Mouse (Mus musculus) brain, adult 10 weeks (tissue): ENCODE data around the gene Rab40c. TPM values are rescaled to one million over a fixed set of nuclear protein-coding genes. Genes with fewer than 3 reads are reported as not detected.

Experiments used
- polyA plus RNA-seq: library from polyadenylated mRNA; stranded (reverse); fragments of 350-450 nt; fragmentation: Illumina TruSeq; extraction: RNeasy Lipid Tissue Mini Kit (QIAGEN cat#74804); gene quantifications from one replicate; pipeline ENCODE4 v1.2.3, GENCODE M21; 2015; ENCODE audit warnings: low read depth, low replicate concordance

Rab40c gene
- polyA plus RNA-seq: 40.3 TPM

GRCm38 (mm10) chr17:25919144-25919785, at the start of gene Rab40c:
Rab40c (minus strand) TSS chr17:25919727.

GRCm38 (mm10) chr17:25951803-25952623, 32.5 kb upstream of the Rab40c start, which contains the start of gene A930017K11Rik:
A930017K11Rik (minus strand) TSS chr17:25952565.

DNA sequence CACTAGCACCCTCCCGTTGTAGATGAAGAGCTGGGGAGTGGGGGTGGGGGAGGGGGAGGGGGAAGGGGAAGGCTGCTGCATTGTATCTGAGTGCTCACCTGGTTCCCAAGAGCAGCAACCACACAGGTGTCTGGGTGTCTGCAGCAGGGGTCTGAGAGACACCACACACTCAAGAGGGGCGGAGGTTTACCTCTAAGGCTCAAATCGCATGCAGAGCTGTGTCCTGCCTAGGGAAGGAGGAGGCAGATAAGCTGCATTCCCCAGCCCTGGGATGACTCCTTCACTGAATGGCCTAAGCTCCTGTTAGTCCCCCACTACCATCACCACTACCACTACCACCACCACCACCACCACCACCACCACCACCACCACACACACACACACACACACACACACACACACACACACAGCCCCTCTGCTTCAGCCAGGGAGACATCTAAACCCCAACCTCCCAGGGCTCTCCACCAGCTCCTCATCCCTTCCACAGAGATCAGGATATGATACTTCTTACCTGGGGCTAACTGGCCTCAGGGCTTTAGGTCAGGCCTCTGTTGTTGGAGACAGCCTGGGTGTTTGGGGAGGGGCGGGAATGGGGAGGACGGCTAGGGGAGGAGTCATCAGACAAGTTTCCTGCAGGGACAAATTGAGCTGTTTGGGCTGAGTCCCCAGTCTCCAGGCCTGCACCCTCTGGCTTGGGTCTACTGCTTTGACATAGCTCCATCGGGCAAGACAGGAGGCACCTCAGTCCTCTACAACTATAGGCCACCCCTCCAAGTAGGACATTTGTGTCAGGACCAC, 25.0 kb upstream of the Rab40c start, which contains the start of the genes Pigq and Nhlrc4:
TSS of gene Pigq (minus strand) at position 571 of the 798 bp plus-strand sequence.
TSS of gene Nhlrc4 (minus strand) at position 596 of the 798 bp plus-strand sequence.

DNA sequence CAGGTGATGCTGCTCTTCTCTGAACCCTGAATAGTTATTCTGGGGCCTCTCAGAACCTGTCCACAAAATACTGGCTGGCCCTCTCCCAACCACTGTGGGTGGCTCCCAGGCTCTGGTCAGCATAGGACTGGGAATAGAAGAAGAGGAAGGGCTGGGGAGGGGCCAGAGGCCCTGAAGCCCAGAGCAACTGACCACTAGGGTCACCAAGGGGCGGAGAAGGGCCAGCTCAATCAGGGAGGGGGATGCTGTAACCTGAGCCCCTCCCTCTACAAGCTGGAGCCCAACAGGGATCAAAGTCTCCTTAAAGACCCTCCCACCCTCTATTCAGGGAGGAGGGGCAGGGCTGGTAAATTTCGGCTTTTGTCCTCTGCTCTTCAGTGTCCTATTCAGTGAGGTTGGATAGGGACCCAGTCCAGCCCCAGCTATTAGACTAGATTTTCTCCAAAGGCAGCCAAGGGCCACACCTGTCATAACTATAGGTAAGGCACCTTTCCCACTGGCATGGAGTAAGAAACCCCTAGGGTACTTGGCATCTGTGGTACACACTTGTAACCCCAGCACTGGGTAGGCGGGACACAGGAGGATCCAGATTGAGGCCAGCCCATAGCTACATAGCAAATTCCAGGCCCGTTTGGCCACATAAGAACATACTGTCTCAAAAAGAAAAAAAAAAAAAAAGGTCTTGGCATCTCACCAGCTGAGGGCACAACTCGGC, 39.2 kb downstream of the Rab40c start, which contains the start of gene Wfikkn1:
TSS of gene Wfikkn1 (minus strand) at position 663 of the 715 bp plus-strand sequence.

GRCm38 (mm10) chr17:25874721-25875170, 44.8 kb downstream of the Rab40c start, which contains the start of gene Mettl26:
Mettl26 (plus strand) TSS chr17:25875074.

DNA sequence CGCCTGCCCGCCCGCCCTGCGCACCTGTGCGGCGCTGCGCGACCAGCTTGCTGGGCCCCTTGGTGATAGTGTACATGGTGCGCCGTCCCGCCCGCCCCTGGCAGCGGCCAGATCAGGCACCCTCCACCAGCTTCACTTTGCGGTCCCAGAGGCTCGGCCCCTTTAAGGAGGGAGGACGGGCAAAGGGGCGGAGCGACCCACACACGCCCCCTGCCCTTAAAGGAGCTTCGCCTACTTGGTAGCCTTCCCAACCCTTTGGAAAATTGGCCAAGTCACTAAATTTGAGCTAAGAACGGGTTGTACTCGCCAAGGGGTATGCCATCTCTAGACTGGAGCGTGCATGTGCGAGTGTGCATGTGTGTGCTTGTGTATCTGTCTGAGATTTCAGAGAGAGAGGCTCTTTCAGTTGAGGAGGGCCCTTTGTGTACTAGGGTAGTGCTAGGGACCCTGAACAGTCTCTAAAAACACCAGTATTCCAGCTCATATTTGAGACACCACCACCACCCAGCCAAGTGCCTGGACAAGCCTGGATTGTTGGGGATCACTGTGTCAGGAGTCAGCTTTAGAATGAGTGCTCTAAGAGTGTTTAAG, 50.8 kb downstream of the Rab40c start, which contains the start of gene Mcrip2:
TSS of gene Mcrip2 (minus strand) at position 164 of the 591 bp plus-strand sequence.

DNA sequence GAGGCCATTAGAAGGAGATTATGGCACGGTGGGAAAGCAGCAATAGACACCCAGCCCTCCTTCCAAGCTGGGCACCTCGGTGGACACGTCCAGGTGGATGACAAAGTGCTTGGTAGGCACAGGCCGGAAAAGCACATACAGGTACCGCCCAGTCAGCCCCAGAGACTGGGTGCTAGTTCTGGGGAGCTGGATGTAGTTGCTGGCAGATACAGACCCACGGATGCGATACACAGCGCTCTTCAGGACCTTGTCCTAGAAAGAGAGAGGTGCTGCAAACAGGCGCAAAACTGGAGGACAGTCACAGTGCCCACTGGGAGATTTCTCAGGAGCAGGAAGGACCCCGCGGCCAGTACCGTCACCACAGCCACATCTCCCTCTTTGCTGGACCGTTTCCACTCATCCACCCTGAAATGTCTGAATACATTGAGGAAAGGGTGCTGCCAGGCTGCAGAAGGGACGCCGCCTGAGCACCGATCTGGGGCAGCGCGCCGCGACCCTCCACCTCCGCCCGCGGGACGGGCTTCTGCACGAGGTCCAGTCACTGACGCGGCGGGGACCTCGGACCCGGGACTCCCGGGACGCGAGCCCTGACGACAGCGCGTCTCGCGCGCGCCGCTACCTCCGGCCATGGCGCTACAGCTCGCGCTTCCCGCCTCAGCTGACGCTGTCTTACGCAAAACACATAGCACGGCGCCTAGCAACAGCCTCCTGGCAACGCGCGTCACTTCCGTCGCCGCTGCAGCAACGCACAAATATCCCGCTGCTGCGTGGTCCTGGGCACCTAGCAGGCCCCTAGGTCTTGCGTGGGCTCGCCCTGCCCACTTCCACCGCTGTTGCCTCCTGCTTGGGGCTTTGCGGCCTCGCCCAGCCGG, 58.5 kb downstream of the Rab40c start, which contains the start of gene Wdr90:
TSS of gene Wdr90 (minus strand) at position 670 of the 872 bp plus-strand sequence.

DNA sequence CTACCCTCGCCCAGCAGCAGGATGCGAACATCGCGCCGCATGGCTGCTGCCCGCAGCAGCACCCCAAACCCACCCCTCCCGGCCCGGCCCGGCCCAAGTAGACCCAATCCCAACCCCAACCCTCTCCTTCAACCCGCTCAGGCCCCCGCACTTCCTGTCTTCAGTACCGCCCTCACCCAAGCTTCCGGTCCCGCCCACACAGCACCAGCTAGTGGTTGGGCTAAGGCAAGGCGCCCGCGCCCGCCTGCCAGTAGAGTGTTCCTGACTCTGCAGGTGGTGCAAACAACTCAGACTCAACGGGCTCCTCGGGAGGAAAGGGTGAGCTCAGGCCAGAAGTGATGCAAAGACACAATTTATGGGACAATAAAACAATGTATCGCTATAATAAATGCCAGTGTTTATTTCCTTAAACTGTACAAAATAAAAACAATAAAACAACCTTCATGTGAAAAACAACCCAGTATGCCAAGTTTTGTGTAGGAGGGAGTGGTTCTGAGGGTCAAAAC, 75.1 kb downstream of the Rab40c start, which contains the start of gene Rhot2:
TSS of gene Rhot2 (minus strand) at position 456 of the 506 bp plus-strand sequence.

DNA sequence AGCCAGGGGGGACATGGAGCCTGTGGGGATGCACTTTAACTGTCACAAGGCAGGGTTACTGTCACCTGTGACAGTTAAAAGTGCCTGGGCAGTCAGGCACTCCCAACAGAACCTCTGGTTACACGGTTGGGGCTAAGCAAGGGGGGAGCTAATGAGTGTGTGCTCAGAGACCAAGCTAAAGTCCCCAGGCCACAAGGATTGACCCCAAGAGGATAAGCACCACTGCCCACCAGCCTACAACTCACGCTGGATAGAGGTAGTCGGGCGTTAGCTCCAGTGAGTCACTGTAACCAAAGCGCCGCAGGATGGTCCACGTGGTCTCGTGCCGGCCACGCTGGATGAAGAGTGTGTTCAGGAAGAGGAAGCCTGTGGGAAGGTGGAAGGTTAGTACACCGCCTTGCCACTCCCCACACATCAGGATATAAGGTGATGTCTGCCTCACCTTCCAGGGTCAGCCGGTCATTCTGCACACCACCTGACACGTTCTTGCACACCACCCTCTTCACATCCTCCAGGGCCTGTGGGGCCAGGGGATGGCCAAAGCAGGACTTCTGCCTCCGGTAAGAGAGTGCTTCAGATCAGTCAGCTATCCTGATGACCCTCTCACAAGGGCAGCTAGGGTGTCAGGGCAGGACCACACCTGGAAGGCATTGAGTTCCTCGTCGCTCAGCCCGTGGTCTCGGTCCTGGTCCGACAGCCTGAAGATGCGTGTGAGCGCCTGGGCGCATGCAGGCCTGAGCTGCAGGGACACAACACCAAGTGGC, 78.2 kb downstream of the Rab40c start, which contains the start of gene Gm20683:
TSS of gene Gm20683 (minus strand) at position 647 of the 764 bp plus-strand sequence.

DNA sequence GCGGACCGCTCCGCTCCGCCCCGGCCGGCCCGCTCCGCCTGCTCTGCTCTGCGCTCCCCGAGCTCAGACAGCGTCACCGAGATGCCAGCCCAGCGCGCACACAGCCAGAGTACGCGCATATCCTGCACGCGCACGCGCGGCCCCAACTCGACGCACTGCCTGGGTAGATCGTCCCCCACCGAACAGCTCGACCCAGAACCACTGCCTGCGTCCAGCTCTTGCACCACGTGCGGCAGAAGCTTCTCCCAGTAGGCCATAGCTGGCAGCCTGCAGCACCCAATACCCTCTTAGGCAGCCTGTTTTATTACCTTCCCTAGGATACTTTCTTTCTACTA, 82.5 kb downstream of the Rab40c start, which contains the start of gene Rhbdl1:
TSS of gene Rhbdl1 (minus strand) at position 220 of the 335 bp plus-strand sequence.

DNA sequence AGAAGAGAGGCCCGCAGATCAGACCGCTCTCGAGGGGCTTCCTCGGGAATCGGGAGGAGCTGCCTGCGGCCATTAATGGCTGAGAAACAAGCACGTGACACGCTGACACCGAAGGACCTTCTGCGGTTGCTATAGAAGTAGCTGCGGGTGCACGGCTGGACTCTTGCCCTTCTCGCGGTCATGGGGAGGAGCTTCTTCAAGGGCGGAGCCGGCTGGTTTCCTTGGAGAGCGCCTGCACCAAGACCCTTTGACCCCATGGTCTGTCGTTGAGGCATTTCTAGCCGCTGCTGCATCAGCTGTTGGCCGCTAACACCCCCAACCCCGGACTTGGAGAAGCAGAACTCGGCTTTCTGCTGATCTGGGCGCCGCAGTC, 86.2 kb downstream of the Rab40c start, which contains the start of gene Stub1:
TSS of gene Stub1 (minus strand) at position 114 of the 373 bp plus-strand sequence.

Other genes with a start within 250 kb of the Rab40c start
- 297 TPM for gene Gng13, start 202.6 kb downstream of the Rab40c start, polyA plus RNA-seq
- 1.5 TPM for gene Chtf18, start 192.3 kb downstream of the Rab40c start, polyA plus RNA-seq
- gene Rpusd1, start 192.1 kb downstream of the Rab40c start, polyA plus RNA-seq: 78.9 TPM
- 0.33 TPM for gene Mslnl, start 183.7 kb downstream of the Rab40c start, polyA plus RNA-seq
- 2.9 TPM for gene Msln, start 165.3 kb downstream of the Rab40c start, polyA plus RNA-seq
- 32.3 TPM for gene Narfl, start 146.0 kb downstream of the Rab40c start, polyA plus RNA-seq
- 139 TPM for gene Haghl, start 134.1 kb downstream of the Rab40c start, polyA plus RNA-seq
- 0.62 TPM for gene Ccdc78, start 133.1 kb downstream of the Rab40c start, polyA plus RNA-seq
- gene Fam173a, start 126.8 kb downstream of the Rab40c start, polyA plus RNA-seq: 88.4 TPM
- gene AC134908.4, start 124.1 kb downstream of the Rab40c start, polyA plus RNA-seq: 1.7 TPM
- gene Metrn, start 122.6 kb downstream of the Rab40c start, polyA plus RNA-seq: 128 TPM
- 572 TPM for gene Fbxl16, start 110.6 kb downstream of the Rab40c start, polyA plus RNA-seq
- 22.9 TPM for gene Wdr24, start 96.1 kb downstream of the Rab40c start, polyA plus RNA-seq
- gene Jmjd8, start 90.9 kb downstream of the Rab40c start, polyA plus RNA-seq: 42.7 TPM
- 169 TPM for gene Stub1, start 86.3 kb downstream of the Rab40c start, polyA plus RNA-seq
- 44.6 TPM for gene Rhbdl1, start 82.4 kb downstream of the Rab40c start, polyA plus RNA-seq
- 23.4 TPM for gene Gm20683, start 78.0 kb downstream of the Rab40c start, polyA plus RNA-seq
- 84.4 TPM for gene Rhot2, start 74.9 kb downstream of the Rab40c start, polyA plus RNA-seq
- 21.2 TPM for gene Wdr90, start 58.2 kb downstream of the Rab40c start, polyA plus RNA-seq
- gene Mcrip2, start 51.0 kb downstream of the Rab40c start, polyA plus RNA-seq: 19.9 TPM
- gene Mettl26, start 44.7 kb downstream of the Rab40c start, polyA plus RNA-seq: 49.7 TPM
- 0.33 TPM for gene Wfikkn1, start 38.9 kb downstream of the Rab40c start, polyA plus RNA-seq
- gene Pigq, start 25.2 kb upstream of the Rab40c start, polyA plus RNA-seq: 95.8 TPM
- gene Nhlrc4, start 25.2 kb upstream of the Rab40c start, polyA plus RNA-seq: 0.42 TPM
- gene A930017K11Rik, start 32.8 kb upstream of the Rab40c start, polyA plus RNA-seq: 0.97 TPM
- gene Capn15, start 66.1 kb upstream of the Rab40c start, polyA plus RNA-seq: 23.5 TPM
- gene Rab11fip3, start 149.8 kb upstream of the Rab40c start, polyA plus RNA-seq: 54.5 TPM
- gene Decr2, start 170.6 kb upstream of the Rab40c start, polyA plus RNA-seq: 35.9 TPM
- gene Nme4, start 175.9 kb upstream of the Rab40c start, polyA plus RNA-seq: 4.6 TPM
- 11.9 TPM for gene Tmem8, start 193.6 kb upstream of the Rab40c start, polyA plus RNA-seq
- 130 TPM for gene Mrpl28, start 203.8 kb upstream of the Rab40c start, polyA plus RNA-seq
- 19.8 TPM for gene Axin1, start 219.0 kb upstream of the Rab40c start, polyA plus RNA-seq